Mouse (Mus musculus) limb, embryonic 11.5 days (tissue): ENCODE measurements around the gene Gm5169. TPM values are rescaled to one million over a fixed set of nuclear protein-coding genes. Genes with fewer than 3 reads are reported as not detected.
"Not testable (repeated sequence)": the region's sequence is repeated elsewhere in the genome, so short reads cannot be mapped to it uniquely, and the experiment has no call there.

ENCODE experiments used
- ATAC-seq: fragments of 200-750 bp; cut with Nextera tagmentation; 2 replicates; pipeline ENCODE4 v1.8.0; 2017; ENCODE audit warnings: low read depth; ENCODE audit not compliant: insufficient number of reproducible peaks, low FRiP score, low TSS enrichment
- DNase-seq: peaks from one replicate; pipeline ENCODE4 v3.0.0-alpha.2; 2015; ENCODE audit warnings: low spot score
- H3K27ac ChIP-seq: fragments of 300-500 bp; sonication (generic); replicated peaks from 2 replicates; pipeline ENCODE4 v1.5.1; 2014; ENCODE audit warnings: low read depth, mild to moderate bottlenecking, low read length
- H3K27me3 ChIP-seq: fragments of 300-500 bp; sonication (generic); 2 replicates; pipeline ENCODE4 v1.6.1; 2014; ENCODE audit warnings: mild to moderate bottlenecking, low read length, mixed read lengths; ENCODE audit not compliant: control insufficient read depth, insufficient read depth
- H3K36me3 ChIP-seq: fragments of 300-500 bp; sonication (generic); 2 replicates; pipeline ENCODE4 v1.6.1; 2014; ENCODE audit warnings: mild to moderate bottlenecking, low read length, moderate library complexity, mixed read lengths; ENCODE audit not compliant: control insufficient read depth, insufficient read depth
- H3K4me1 ChIP-seq: fragments of 300-500 bp; sonication (generic); 2 replicates; pipeline ENCODE4 v1.6.1; 2014; ENCODE audit warnings: low read length, mixed read lengths; ENCODE audit not compliant: control insufficient read depth, insufficient read depth
- H3K4me2 ChIP-seq: fragments of 300-500 bp; sonication (generic); 2 replicates; pipeline ENCODE4 v1.6.1; 2014; ENCODE audit warnings: low read depth, mild to moderate bottlenecking, moderate library complexity; ENCODE audit not compliant: severe bottlenecking
- H3K4me3 ChIP-seq: fragments of 300-500 bp; sonication (generic); 2 replicates; pipeline ENCODE4 v1.5.1; 2014; ENCODE audit warnings: low read depth, low read length
- H3K9ac ChIP-seq: fragments of 300-500 bp; sonication (generic); 2 replicates; pipeline ENCODE4 v1.6.1; 2014; ENCODE audit warnings: mild to moderate bottlenecking, low read length
- H3K9me3 ChIP-seq: fragments of 300-500 bp; sonication (generic); 2 replicates; pipeline ENCODE4 v1.6.1; 2016; ENCODE audit warnings: low read length; ENCODE audit not compliant: control insufficient read depth
- WGBS: fragments of 180-500 bp; shearing (Covaris S2); extraction: QIAGEN DNeasy Blood & Tissue Kit; methylation state at CpG from one replicate; pipeline ENCODE4 v1.1.7; 2014; 5-methylcytosine and 5-hydroxymethylcytosine counted together
- polyA plus RNA-seq: library from polyadenylated mRNA; unstranded; fragments of >200 nt; fragmentation: Nextera tagmentation; extraction: Ambion mirVana; gene quantifications from 2 replicates; pipeline ENCODE4 v1.2.1, GENCODE M21; 2014

Gene Gm5169
- not detected in 2 replicates for polyA plus RNA-seq

DNA sequence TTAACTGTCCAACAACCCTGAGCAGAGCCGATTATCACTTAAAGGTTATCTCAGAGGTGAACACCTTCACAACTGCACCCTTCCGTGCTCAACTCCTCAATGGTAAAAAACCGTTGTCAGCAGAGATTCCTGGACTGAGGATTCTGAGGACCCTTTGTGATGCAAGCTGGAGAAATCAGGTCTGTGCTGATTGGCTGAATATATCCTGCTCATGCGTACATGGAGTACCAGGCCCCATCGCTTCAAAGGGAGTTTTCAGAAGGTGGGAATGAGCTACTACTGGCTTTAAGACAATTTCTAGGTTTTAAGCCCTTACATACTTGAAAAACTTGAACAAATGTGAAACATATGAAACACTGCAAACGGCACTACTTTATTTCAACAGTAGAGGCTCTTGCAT lies at the start of gene Gm5169:
Gene Gm5169, minus strand, starts transcription at position 101 of the 400 bp plus-strand sequence.
- not testable (repeated sequence) for H3K36me3 ChIP-seq, DNase-seq, H3K4me2 ChIP-seq, H3K4me3 ChIP-seq, H3K27me3 ChIP-seq, H3K27ac ChIP-seq, H3K4me1 ChIP-seq, H3K9me3 ChIP-seq, ATAC-seq, H3K9ac ChIP-seq
- WGBS, result 83% methylated on average over 1 of the region's 6 CpGs

GRCm38 (mm10) chrX:25347424-25347823 lies 46.2 kb upstream of the Gm5169 start:
- not testable (repeated sequence) for H3K4me3 ChIP-seq, H3K4me2 ChIP-seq, H3K9me3 ChIP-seq, H3K27me3 ChIP-seq, ATAC-seq, H3K27ac ChIP-seq, H3K9ac ChIP-seq, H3K4me1 ChIP-seq, H3K36me3 ChIP-seq, DNase-seq
- whole genome bisulfite sequencing, result 92% methylated on average over 12 of the region's 15 CpGs
